Mouse (Mus musculus): ENCODE data around the gene Asic2. TPM values are rescaled to one million over a fixed set of nuclear protein-coding genes. Genes with fewer than 3 reads are reported as not detected.
A peak's percentile ranks its signal among the peaks of the same experiment; 100 is the strongest.

Asic2 gene
- total RNA-seq, 2 experiments from 2014 or later: not detected

DNA sequence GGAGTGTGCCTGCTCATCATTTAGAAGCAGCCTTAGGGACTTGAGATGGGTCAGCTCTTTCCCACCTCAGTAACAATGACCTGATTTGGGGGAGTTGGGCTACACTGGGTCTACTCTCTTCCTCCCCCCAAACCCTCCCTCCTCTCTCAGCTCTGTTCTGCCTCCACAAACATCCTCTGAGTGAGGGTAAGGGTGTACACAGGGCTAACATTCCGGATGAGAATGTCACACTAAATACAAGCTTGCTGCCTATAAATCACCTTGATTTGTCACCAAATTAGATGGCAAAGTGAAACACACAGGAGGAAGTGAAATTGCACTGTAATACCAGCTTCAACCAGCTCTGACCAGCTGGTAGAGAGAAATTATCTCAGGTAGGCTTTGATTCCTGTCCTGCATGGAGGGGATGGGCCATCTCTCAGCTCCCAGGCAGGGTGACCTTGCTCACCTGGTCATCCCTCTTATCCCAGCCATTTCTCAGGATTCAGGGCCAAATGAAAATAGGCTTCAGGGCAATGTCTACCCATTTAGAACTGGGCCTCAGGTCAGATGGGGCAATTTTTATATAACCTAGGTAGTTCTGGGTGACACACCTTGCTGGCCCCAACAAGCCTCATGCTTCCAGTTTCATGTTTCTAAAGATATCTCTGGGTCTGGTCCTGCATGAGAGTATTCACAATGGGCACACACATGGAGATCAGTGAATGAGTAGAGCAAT, 120.3 kb downstream of the Asic2 start:
- ATAC-seq (replicated peaks; ENCODE audit: poor library complexity): no peak

DNA sequence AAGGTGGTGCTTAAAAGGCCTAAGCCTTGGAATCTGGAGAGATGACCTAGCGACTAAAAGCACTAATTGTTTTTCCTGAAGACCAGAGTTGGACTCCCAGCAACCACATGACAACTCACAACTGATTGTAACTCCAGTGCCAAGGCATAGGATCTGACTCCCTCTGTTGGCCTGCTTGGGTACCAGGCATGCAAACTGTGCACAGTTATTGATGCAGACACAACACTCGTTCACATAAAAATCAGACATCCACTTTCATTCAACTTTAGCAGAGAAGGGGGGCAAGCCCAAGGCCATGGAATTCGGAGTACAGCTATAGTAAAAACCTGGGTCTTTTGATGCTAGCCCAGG, 122.6 kb downstream of the Asic2 start:
- no peak for ATAC-seq (replicated peaks; ENCODE audit: poor library complexity)

DNA sequence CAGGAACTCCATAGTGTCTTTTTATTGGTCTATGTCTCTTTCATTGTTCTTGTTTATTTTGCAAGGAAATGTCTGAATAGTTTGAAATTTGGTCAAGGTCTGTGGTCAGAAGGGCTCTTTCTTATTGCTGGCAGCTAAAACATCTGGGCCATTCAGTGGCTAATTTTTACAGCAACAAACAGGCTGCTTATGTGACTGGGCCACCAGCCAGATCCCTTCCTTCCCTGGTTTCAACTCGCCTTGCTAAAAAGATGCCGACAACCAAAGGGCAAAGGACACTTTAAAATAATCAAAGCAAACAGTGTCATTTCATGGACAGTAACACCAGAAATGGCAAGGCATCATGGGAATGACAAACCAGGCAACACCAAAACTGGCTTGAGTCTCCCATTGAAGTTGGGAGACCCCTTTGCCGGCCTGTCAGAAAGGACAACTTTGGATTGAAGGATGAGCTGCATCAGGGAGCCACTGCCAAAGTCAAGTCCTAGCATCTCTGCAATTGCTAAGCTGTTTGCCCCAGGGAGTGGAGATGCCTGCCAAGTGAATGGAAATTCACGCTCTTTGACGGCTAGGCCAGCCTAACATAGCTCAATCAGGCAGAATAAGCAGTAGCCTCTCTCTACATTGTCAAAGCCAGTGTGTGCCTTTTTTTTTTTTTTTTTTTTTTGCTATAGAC, 123.1 kb downstream of the Asic2 start:
- no peak for ATAC-seq (replicated peaks; ENCODE audit: poor library complexity)

DNA sequence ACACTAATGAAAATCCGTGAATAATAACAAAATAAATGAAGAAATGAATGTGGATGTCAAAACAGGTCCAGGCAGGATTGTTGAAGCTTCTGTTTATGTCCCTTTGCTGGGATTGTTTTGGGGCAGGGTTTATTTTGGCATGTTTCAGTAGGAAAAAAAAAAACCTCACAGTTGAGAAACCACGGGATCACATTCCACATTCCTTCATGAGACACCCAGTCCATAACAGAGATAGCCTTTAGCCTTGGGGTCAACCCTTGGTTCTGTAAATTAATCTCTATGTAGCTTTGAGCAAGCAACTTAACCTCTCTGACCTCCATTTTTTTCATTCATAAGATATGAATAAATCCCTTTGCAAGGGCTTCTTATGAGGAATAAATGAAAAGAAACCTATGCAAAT, 127.3 kb downstream of the Asic2 start:
- ATAC-seq (replicated peaks; ENCODE audit: poor library complexity): no peak

DNA sequence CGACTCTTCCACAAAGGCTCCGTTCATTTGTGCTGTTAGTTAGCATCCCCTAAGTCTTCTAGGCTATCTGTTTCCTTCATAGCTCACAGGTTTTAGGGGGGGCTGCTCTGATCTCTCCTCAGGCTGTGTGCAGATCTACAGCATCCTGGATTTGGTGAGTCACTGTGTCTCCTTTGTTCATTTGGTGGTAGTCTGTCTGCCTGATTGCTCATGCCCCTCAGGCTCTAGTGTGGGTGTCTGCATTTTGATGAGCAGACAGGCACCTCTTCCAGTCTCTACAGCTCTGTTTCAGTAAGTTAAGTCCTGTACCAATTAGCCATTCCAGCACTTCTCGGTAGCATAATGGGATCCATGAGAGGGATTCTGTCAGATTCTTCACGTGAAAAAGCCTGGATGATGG, 129.8 kb downstream of the Asic2 start:
- no peak for ATAC-seq (replicated peaks; ENCODE audit: poor library complexity)

DNA sequence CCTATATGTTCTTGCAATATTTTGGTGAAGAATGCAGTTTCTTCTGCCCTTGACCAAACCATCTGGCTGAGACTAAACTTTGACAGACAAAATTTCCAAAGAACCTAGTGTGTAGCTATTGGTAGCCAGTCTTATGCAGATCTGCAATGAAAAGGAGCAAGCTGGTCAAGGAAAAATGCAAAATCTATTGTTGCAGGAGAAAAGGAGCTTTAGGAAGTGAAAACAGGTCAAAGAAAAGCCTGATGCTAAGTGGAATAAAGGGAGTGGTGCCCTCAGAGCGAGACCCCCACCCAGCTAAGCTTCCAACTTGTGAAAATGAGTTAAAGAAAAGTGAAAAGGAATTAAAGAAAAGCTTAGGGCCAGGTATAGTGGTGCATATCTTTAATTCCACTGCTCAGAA, 135.9 kb downstream of the Asic2 start:
- no peak for ATAC-seq (replicated peaks; ENCODE audit: poor library complexity)

DNA sequence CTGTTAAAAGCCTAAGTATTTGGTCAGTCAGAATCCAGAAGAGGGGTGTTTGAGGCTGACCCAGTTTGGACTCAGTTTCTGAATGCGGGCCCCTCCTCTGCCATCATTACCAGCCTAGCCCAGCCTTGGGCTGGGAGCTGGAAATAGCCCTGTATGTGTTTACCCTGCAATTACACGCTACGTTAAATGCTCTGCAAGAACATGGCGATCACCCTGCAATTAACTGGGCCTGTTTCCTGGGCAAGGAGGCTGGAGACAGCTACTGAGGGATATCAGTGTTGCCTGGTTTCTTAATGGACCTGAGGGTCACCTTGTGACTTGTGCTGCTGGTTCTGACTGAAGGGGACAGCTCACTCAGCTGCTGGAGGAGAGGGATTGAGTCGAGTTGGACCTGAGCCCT, 151.7 kb downstream of the Asic2 start:
- no peak for ATAC-seq (replicated peaks; ENCODE audit: poor library complexity)

DNA sequence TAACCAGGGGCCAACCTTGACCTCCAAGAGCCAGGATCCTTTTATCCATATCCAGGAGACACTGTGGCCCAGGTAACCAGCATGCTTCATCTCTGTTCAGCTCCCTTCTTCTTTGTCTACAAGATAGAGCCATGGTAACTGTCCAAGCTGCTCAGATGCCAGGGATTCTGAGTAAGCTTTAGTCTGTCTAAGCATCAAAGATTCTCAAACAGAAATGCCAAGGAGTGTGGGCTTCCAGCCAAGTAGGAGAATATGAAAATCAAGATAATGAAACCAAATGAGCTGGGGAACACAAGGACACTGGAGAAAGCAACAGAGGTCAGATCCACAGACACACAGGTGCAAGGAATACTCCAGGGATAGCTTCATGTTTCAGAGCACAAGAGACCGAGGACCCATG, 153.4 kb downstream of the Asic2 start:
- ATAC-seq (replicated peaks; ENCODE audit: poor library complexity): no peak

DNA sequence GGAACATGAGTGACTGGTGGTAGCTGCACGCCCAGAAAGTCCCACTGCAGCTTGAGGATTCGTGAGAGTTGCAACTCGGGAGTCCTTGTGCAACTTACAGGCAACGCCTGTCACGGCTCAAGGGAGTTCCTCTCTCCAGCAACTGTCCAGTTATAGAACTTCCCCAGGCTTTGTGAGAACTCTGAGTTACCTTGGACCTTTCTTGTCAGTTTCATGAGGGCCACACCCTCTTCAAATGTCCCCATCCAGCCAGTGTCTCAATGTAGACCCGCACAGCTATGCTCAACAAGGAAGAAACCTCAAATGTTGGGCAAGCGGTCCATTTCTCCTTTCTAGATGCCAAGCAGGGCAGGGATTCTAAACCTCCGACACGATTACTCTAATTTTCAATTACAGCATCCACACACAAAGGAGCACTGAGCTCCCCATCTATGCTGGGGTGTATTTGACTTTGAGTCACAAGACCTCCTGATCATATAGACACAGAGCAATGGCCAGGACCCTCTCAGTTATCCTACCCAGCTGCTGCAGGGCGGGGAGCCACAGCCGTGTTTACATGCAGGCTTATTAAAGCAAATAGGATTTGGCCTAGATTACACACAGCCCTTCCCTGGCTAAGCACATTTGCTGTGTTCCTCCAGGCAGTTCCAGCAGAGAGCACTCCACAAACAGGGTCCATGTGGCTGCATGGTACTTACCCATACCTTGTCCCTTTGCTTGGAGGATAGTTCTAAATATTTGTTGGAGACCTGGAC, 161.2 kb downstream of the Asic2 start:
- ATAC-seq (replicated peaks; ENCODE audit: poor library complexity): peak; percentile 70

DNA sequence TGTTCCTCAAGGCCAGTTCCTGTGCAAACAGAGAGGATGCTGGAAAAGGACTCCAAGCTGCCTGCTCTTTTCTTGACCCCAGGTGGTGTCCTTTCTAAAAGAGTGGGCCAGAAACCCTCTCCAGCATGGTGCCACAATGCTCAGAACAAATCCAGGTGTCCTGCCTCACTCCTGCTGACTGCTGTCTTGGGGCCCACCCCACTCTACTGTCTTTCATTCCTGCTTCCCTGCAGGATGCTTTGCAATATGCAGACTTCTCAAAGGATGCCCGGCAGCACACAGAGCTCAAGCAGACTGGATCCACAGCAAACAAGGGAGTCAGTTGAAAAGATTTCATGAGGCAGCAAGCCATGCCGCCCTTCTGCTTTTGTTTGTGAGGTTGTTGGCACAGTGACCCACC, 164.7 kb downstream of the Asic2 start:
- ATAC-seq (replicated peaks; ENCODE audit: poor library complexity): no peak

DNA sequence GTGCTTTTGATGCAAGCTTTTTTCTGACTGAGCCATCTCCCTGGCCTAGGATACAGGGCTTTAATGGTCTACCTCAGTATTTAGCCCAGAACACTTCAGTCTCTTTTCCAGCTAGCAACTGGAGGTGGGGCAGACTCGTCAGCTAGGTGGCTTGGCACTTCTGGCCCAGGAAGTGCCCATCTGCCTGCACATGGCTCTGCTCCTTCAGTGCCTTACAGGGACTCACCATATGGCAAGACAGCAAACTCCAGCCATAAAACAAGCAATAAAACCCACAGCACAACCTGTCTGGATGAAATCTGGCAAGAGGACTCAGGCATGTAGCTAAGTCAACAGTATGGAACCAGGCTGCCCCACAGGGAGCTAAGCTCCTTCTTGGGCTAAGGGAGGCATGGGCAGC, 165.6 kb downstream of the Asic2 start:
- no peak for ATAC-seq (replicated peaks; ENCODE audit: poor library complexity)

DNA sequence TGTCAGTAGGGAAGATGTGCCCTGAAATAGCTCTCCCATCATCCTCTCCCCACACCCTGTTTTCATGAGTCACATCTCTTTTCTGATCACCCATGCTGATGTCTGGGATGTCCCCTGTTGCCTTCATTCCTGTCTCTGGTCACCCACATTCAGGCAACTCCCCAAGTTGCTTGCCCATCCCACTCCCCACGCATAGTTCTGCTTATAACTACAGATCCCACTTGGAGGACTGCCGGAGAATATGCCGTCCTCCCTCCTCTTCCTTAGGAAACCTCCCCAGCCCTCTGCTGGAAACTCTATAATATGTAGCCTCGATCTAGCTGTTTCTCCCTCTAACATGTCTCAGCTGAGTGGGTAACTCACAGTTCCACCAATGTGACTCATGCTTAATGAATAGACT, 167.4 kb downstream of the Asic2 start:
- ATAC-seq (replicated peaks; ENCODE audit: poor library complexity): no peak

DNA sequence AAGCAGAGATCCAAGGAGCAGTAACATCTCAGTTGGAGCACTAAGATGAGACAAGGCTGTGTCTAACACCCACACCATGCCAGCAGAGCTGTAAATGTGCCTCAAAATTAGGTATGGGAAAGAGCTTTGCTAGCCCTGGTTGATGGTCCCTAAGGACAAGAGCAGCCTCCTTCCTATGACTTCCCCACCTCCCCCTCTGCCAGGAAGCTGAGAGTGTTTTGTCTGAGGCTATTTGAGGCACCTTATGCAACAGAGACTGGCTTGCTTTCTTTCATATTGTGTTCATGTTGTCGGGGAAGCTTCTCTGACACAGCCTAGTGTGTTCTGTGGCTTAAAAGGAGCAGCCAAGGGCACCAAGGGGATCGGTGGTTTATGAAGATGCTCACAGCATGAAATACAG, 174.7 kb downstream of the Asic2 start:
- ATAC-seq (replicated peaks; ENCODE audit: poor library complexity): no peak

DNA sequence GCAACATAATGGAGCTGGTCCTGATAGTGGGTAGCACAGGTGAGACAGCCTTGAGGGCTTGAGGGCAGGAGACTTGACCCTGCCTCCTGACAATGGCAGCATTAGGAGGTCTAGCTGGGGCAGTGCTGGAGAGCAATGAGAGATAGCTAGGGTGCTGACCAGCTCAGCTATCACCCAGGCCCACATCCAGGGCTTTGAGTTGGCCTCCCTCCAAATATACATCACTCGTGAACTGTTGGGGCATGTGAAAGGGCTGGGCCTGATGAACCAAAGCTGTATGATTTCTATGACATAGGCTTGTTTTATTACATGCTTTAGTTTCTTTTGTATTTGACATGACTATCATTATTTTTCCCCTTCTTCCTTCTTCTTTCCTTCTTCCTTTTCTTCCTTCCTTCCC, 176.7 kb downstream of the Asic2 start:
- ATAC-seq (replicated peaks; ENCODE audit: poor library complexity): no peak

DNA sequence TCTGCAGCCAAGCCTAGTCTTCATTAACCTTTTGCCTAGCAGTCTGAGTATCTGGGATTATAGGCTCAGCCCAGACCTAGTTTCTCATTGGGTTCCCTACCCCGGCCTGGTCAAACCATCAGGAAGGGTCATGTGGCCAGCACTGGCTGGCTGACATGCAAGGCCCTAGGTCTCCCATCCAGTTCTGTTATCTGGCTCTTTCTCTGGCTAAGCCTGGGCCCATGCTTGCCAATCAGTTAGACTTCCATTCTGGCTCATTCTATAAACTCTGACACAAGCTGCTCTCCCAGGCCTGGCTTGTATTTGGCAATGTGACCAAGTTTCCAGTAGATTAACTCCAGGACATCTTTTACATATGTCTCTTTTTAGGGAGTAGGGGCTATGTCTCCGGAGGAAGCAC, 187.7 kb downstream of the Asic2 start:
- ATAC-seq (replicated peaks; ENCODE audit: poor library complexity): no peak

DNA sequence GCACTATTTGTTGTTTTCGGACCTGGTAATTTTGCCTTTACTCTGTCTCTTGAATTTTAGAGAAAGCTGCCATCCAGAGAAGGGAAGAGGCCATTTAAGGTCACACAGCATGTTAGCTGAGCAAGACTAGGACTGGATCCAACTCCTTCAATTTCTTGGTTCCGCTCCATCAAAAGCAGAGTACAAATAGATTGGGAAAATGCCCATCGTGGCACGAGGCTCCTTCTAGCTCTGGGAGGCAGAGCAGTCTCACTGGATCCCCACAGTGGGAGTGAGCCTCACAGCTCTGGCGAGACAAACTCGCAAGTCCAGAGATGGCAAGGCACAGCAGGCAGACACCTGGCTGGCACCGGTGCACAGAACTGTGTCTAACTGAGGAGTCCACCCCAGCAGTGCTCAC, 188.4 kb downstream of the Asic2 start:
- ATAC-seq (replicated peaks; ENCODE audit: poor library complexity): no peak

DNA sequence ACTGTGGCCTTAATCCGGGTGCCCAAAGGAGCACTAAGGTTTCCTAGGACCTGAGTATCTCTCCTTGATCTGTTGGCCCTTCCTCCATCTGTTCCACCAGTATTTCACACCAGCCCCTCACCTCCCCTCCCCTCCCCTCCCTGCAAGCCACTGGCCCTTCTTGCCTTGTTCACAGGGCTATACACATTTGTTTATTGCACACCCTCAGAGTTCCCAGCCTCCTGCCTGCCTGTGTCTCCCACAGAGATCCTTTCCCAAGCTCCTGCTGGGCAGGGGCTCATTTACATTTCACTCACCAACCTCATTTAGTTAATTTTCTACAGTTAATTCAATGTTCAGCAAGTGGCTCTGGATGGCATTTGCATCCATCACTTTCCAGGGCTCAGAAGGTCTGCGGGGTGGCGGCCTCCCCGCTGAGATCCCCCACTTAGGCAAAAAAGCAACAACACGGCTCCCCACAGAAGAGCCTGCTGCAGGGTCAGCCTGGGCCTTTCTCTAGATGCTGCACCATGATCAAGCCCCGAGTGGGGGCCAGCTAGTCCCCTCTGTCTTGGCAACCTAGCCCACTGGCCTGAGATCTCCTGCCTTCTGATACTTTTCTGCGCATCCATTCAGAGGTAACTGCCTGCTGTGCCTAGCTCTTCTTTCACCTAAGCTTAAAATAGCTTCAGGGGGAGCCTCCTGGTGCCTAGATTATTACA, 196.9 kb downstream of the Asic2 start:
- ATAC-seq (replicated peaks; ENCODE audit: poor library complexity): no peak

DNA sequence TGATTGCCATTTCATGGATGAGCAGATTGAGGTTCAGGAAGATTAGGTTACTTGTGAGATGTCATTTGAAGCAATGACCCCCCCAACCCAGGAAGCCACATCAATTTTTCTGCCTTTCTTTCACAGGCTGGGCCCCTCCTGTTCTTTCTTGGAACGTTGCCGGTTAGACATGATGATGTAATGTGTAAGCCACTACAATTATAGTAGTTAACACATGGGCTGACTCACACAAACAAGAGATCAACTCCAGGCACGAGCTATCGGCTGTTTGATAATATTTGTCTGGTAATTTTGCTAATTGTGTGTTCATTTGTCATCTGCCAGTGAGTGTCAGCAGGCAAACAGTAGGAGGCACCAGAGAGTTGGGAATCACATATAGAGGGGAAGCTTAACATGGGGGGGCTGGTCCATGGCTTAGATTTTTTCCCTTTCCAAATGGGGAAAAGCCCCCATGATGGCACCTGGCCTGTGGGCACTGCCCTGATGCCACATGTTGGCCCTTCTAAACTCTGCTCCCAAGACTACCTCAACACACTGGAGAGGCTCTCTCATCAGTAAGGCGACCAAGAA, 198.5 kb downstream of the Asic2 start:
- no peak for ATAC-seq (replicated peaks; ENCODE audit: poor library complexity)

DNA sequence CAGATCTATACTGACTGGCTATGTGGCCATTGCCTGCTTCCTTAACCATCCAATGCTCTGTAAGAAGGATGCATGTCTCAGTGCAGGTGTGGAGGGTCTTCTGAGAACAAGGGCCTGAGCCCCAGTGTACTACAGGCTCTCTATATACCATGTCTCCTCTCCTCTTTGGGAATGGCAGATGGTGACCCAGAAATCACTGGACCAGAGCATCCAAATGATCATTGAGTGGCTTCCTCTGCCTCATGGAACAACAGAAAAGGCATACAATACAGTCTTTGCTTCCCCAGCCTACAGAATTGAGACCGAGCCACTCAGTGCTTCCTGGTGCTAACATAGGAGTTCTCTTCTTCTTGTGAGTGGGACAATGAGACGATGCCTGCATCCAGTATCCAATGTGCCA, 200.0 kb downstream of the Asic2 start:
- ATAC-seq (replicated peaks; ENCODE audit: poor library complexity): no peak

DNA sequence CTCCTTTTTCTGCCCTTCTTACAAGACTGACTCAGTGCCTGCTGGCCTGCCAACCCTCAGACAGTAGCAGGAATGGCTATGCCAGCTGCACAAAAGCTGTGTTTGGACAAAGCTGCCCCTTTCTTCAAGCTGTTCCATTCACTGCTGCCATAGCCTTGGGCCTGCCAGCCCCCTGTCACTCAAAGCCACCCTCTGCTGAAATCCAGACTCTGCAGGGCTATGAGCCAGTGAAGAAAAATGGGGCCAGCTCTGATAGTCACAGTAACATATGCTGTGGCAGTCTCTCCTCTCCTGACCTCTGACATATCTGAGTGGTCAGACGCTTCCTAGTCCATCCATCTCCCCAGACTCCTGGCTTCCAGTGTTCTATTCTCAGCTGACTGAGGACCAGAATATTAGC, 200.5 kb downstream of the Asic2 start:
- no peak for ATAC-seq (replicated peaks; ENCODE audit: poor library complexity)

DNA sequence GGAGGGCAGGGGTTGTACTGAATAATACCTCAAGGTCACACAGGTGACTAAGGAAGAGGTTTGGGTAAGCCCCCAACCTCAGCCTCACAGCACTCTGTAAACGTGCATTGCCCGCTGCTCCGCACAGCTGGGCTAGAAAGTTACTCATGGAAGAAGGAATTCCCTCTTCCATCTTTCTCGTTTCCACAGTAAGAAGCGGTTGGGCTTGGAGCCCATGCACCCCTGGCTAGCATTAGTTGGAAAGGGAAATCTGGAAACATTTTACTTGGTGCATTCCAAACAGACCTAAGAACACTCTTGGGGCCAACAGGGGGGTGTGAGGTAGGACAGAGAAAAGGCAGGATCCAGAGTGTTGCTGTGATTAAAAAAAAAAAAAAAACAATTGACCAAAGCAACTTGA, 203.0 kb downstream of the Asic2 start:
- no peak for ATAC-seq (replicated peaks; ENCODE audit: poor library complexity)

Data from megakaryocyte progenitor cell, adult 5-6 weeks (primary cell).